Mouse (Mus musculus) fat pad, adult 2 months (tissue): ENCODE measurements around the gene Tubb4b.
"Not testable (repeated sequence)": the region's sequence is repeated elsewhere in the genome, so short reads cannot be mapped to it uniquely, and the experiment has no call there.

Source experiments
- DNase-seq: peaks from one replicate; pipeline ENCODE4 v3.0.0-alpha.2; 2011; ENCODE audit warnings: low read depth, low spot score; ENCODE audit errors: extremely low read depth

Tubb4b gene

GRCm38 (mm10) chr2:25224492-25224765 lies at the start of gene Tubb4b:
Gene Tubb4b, minus strand, starts transcription at chr2:25224702.
- DNase-seq, result no peak

DNA sequence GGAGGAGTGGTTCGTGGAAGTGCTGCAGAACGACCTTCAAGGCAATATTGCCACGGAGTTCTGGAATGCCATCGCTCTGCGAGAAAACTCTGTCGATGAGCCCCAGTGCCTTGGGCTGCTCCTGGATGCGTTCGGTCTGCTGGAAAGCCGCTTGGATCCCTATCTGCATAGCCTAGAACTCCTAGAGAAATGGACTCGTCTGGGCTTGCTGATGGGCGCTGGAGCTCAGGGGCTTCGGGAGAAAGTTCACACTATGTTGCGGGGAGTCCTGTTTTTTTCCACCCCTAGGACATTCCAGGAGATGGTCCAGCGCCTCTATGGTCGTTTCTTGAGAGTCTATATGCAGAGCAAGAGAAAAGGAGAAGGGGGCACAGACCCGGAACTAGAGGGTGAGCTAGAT lies 48.5 kb upstream of the Tubb4b start:
- no peak for DNase-seq

- DNase-seq, result no peak
Measured at GRCm38 (mm10) chr2:25272515-25272914, 48.0 kb upstream of the Tubb4b start.

GRCm38 (mm10) chr2:25271827-25272511 lies 47.5 kb upstream of the Tubb4b start, which contains the start of the genes Ssna1 and Anapc2:
Gene Ssna1, minus strand, starts transcription at chr2:25272438.
Gene Anapc2, plus strand, starts transcription at chr2:25272478.
- peak; percentile 40 for DNase-seq

- DNase-seq, result no peak
Measured at GRCm38 (mm10) chr2:25267746-25268309, 43.3 kb upstream of the Tubb4b start.

DNA sequence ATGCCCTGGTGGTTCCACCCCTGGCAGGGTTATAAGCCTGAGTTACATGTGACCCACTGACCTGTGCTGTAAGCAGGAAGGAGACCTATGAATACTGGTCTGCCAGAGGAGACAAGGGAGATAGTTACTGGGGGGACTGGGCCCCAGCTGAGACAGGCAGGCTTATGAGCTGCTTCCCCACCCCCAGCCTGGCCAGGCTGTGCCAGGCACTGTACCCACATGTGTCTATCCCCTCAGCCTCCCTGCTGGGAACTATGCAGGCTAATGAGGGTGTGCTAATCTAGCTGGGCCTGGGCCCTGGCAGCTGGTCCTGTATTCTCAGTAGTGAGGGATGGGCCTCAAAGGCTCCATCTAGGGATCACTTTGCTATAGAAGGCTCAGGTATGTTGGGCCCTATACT lies 42.7 kb upstream of the Tubb4b start:
- DNase-seq, result no peak

- DNase-seq, result no peak
Measured at GRCm38 (mm10) chr2:25266720-25267119, 42.2 kb upstream of the Tubb4b start.

DNA sequence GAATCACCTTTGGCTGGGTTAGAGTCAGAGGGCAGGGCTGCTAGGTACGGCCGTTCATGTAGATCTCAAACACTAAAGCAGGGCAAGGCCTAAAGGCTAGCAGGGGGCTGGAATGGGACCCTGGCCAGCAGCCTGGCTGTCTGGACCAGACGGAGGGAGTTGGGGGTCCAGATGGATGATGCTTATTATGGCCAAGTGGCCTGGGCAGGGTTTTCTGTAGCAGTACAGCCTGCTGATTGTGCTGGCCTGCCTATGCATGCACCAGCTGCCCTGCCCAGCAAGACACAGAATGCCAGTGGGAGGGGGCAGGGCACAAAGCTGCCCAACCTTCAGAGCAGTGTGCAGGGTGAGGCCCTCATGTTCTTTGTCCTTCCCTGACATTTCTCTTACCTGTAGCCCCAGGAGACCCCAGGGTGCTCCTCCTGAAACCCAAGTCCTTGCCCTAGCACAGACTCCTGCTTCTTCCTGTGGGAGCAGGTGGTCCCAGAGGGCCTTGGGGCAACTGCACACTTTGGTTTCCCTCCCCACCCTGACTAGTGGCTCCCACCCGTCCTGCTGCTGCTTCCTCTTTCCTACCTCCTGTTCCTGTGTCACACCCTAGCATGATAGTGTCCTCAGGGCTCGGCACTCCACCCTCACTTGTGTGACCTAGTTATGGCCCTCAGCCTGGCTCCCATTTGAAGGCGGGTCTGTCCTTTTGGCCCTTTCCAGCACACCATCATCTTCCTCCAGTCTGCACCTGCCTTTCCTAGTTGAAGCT lies 41.6 kb upstream of the Tubb4b start:
- no peak for DNase-seq

DNA sequence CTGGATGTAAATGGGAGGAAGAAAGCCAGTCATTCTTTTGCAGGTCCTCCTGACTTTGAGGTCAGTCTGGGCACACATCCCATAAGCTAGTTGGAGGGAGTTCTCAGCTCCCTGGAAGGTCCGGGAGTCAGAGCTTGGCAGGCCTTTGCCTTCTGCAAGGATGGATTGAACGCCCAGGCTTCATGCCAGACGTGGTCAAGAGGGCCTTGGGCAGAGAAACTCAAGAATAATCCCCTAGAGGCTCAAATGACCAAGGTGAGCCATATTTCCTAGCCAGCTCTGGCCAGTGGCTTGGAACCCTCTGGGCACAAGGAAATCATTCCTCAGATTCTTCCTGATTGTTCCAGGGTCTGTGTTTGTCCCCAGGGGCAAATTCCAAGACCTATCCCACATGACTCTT lies 40.3 kb upstream of the Tubb4b start:
- DNase-seq, result no peak

GRCm38 (mm10) chr2:25264286-25264660 lies 39.8 kb upstream of the Tubb4b start:
- no peak for DNase-seq

GRCm38 (mm10) chr2:25263623-25264285 lies 39.3 kb upstream of the Tubb4b start:
- DNase-seq, result no peak

- DNase-seq, result no peak
Measured at GRCm38 (mm10) chr2:25262795-25263622, 38.5 kb upstream of the Tubb4b start.

- peak; percentile 93 for DNase-seq
Measured at GRCm38 (mm10) chr2:25262291-25262767, 37.8 kb upstream of the Tubb4b start, which contains the start of gene Tprn. Gene Tprn, plus strand, starts transcription at chr2:25262618.

DNA sequence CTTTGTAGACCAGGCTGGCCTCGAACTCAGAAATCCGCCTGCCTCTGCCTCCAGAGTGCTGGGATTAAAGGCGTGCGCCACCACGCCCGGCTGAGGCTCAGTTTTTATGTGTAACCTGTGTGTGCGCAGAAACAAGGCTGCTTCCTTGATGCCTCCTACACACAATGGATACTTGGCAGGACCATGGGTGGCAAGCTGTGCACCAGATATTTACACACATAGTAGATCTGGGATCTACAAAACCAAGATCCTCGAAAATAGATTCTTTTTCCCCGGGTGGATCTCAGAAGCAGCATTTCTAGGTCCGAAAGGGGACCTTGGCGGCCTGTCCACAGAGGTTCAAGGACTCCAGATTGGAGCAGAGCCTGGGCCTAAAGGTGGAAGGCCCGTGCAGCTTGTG lies 37.4 kb upstream of the Tubb4b start:
- DNase-seq, result no peak

- DNase-seq, result no peak
Measured at GRCm38 (mm10) chr2:25258887-25259286, 34.4 kb upstream of the Tubb4b start.

DNA sequence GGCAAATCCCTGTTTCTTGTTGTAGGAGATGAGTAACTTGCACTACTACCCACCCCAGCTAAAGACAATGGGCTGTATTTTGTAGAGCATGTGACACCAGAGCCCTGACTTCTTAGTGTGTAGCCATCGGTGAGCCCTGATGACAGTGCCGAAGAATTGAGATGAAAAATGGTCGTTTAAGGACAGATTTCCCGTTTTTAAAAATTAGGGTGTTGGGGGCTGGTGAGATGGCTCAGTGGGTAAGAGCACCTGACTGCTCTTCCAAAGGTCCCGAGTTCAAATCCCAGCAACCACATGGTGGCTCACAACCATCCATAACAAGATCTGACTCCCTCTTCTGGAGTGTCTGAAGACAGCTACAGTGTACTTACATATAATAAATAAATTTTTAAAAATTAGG lies 32.7 kb upstream of the Tubb4b start:
- DNase-seq, result not testable (repeated sequence)

- DNase-seq, result not testable (repeated sequence)
Measured at GRCm38 (mm10) chr2:25256443-25257109, 32.1 kb upstream of the Tubb4b start.

- DNase-seq, result no peak
Measured at GRCm38 (mm10) chr2:25255284-25255779, 30.8 kb upstream of the Tubb4b start, which contains the start of gene Tmem203. Gene Tmem203, plus strand, starts transcription at chr2:25255439.

DNA sequence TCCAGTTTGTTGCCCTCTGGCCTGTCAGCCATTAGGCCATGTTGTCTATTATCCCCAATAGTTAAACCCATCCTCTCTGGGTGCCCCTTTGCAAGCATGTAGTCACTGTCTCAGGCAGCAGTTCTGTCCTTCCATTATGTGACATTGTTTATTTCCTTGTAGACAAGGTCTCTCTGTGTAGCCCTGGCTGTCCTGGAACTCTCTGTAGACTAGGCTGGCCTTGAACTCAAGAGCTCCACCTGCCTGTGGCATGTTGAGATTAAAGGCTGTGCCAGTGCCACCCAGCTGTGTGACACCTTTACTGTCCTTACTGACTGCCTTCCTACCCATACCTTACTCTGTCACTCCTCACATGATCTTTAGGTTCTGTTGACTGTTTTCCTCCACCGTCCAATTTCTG lies 27.8 kb upstream of the Tubb4b start:
- DNase-seq, result no peak
